8 mouse cellular contexts compared by ENCODE assay signal in the genomic region with DNA sequence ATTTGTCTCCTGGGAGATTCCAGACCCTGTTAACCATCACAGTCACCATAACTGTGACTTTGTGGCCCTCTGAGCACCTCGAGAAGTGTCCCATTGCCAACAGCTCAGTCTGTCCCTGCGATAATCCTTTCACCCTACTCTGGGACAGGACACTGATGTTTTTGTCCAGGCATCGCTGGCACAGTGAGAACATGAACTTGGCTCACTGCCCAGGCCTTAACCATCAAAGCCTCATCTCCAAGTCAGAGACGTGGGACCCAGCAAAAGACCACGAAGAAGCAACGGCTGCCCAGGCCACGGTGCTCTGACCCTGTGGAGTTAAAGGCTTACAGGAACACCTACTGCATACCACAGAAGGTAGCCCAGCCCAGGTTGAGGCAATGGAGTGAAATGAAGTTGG.
DNase-seq lines count a peak whose midpoint lies in the region; ATAC-seq and TF ChIP-seq lines count a peak whose summit lies in the region.
"Had no signal": no experiment of that assay in that cellular context is flagged by ENCODE, and none has a peak within 500 bp of the region (broad histone marks: within the 10 kb centered on the region; RNA-seq: fewer than 3 reads in every experiment).

No protein-coding gene starts in this region.

- no peak overlapping the region for H3K9ac ChIP-seq in hindbrain, postnatal 0 days (replicated peaks; ENCODE audit: low read length)
- no peak overlapping the region for H3K9ac ChIP-seq in hindbrain, embryonic 14.5 days
- no peak overlapping the region for H3K9ac ChIP-seq in lung, postnatal 0 days (replicated peaks; ENCODE audit: low read depth)

- peak; percentile 27; the same call in 1 of the 2 replicates for ATAC-seq in hindbrain, postnatal 0 days
- ATAC-seq in hindbrain, embryonic 14.5 days (ENCODE audit: low FRiP score): no peak
- no peak for ATAC-seq in lung, postnatal 0 days

- no peak overlapping the region for H3K4me3 ChIP-seq in hindbrain, postnatal 0 days (ENCODE audit: low read length)
- H3K4me3 ChIP-seq in hindbrain, embryonic 14.5 days (replicated peaks; ENCODE audit: low read length): no peak overlapping the region
- no peak overlapping the region for H3K4me3 ChIP-seq in lung, postnatal 0 days (ENCODE audit: low read depth, low read length)
- no peak overlapping the region for H3K4me3 ChIP-seq in thymus, adult 2 months (ENCODE audit: control insufficient read depth, insufficient read depth, low read length)
- H3K4me3 ChIP-seq: left cerebral cortex, adult 2 months had no signal

- 0 out of 2 replicates have a peak overlapping the region, but pooled peaks have one; percentile 20 for H3K27ac ChIP-seq in hindbrain, postnatal 0 days
- H3K27ac ChIP-seq in hindbrain, embryonic 14.5 days: no peak overlapping the region
- no peak overlapping the region for H3K27ac ChIP-seq in lung, postnatal 0 days (ENCODE audit: low read length)
- H3K27ac ChIP-seq in thymus, adult 2 months (ENCODE audit: control insufficient read depth, insufficient read depth, low read length): no peak overlapping the region
- H3K27ac ChIP-seq: left cerebral cortex, adult 2 months had no signal

- peak; percentile 71 for DNase-seq in hindbrain, postnatal 0 days (ENCODE audit: low spot score)
- DNase-seq in hindbrain, embryonic 14.5 days (ENCODE audit: low spot score): no peak
- DNase-seq in NIH3T3 (ENCODE audit: low read depth): peak; percentile 37
- DNase-seq in adrenal gland, postnatal 36 days: peak; percentile 57 to 73
- DNase-seq in lung, postnatal 0 days (ENCODE audit: low spot score): peak; percentile 20
- no peak for DNase-seq in thymus, postnatal 25 days
- DNase-seq in thymus, adult 2 months: no peak

- no peak for TF ChIP-seq CTCF in hindbrain, postnatal 0 days (IDR thresholded peaks at IDR 0.05; ENCODE audit: low read depth)
- no peak for TF ChIP-seq CTCF in lung, postnatal 0 days (IDR thresholded peaks at IDR 0.05)
- TF ChIP-seq CTCF in thymus, adult 2 months (IDR thresholded peaks at IDR 0.05; ENCODE audit: borderline replicate concordance, control insufficient read depth, extremely low read depth, insufficient read depth, low read length, poor library complexity): no peak

- H3K36me3 ChIP-seq in hindbrain, postnatal 0 days (ENCODE audit: insufficient read depth, low read length): no peaks in the 10 kb centered on the region
- H3K36me3 ChIP-seq in hindbrain, embryonic 14.5 days (replicated peaks; ENCODE audit: control insufficient read depth, insufficient read depth): no peaks in the 10 kb centered on the region
- no peaks in the 10 kb centered on the region for H3K36me3 ChIP-seq in lung, postnatal 0 days (ENCODE audit: insufficient read depth, low read length)
- H3K36me3 ChIP-seq in thymus, adult 2 months (ENCODE audit: control insufficient read depth, insufficient read depth, low read length): no peaks in the 10 kb centered on the region

- H3K27me3 ChIP-seq in hindbrain, postnatal 0 days (ENCODE audit: insufficient read depth, low read length): no peaks in the 10 kb centered on the region
- H3K27me3 ChIP-seq in hindbrain, embryonic 14.5 days (ENCODE audit: control insufficient read depth, insufficient read depth, low read length): no peaks in the 10 kb centered on the region
- no peaks in the 10 kb centered on the region for H3K27me3 ChIP-seq in lung, postnatal 0 days (replicated peaks; ENCODE audit: insufficient read depth, low read length)
- H3K27me3 ChIP-seq in thymus, adult 2 months (ENCODE audit: control insufficient read depth, insufficient read depth, low read length): no peaks in the 10 kb centered on the region

- no peak overlapping the region for H3K4me2 ChIP-seq in hindbrain, postnatal 0 days (ENCODE audit: low read depth, low read length)
- no peak overlapping the region for H3K4me2 ChIP-seq in hindbrain, embryonic 14.5 days (replicated peaks)
- no peak overlapping the region for H3K4me2 ChIP-seq in lung, postnatal 0 days (replicated peaks; ENCODE audit: low read depth, low read length)

- TF ChIP-seq EP300 in lung, postnatal 0 days (IDR thresholded peaks at IDR 0.05): no peak

- H3K4me1 ChIP-seq in hindbrain, postnatal 0 days (ENCODE audit: insufficient read depth, low read length): peaks cover 27% of the 10 kb centered on the region
- peaks cover 19% of the 10 kb centered on the region for H3K4me1 ChIP-seq in hindbrain, embryonic 14.5 days (replicated peaks; ENCODE audit: control insufficient read depth, insufficient read depth, low read length)
- H3K4me1 ChIP-seq in lung, postnatal 0 days (ENCODE audit: insufficient read depth, low read depth, low read length): peaks cover 14% of the 10 kb centered on the region; the same call in 1 of the 2 replicates
- no peaks in the 10 kb centered on the region for H3K4me1 ChIP-seq in thymus, adult 2 months (replicated peaks; ENCODE audit: control insufficient read depth, insufficient read depth, low read length)

- WGBS in hindbrain, postnatal 0 days: 25% methylated on average over 7 of the region's 7 CpGs
- 46% methylated on average over 7 of the region's 7 CpGs for WGBS in hindbrain, embryonic 14.5 days
- 40% methylated on average over 7 of the region's 7 CpGs for WGBS in lung, postnatal 0 days
- 32% methylated on average over 7 of the region's 7 CpGs for WGBS in thymus, adult 2 months

- TF ChIP-seq POLR2A in thymus, adult 2 months (IDR thresholded peaks at IDR 0.05; ENCODE audit: control insufficient read depth, extremely low read depth, insufficient read depth, low read length, poor library complexity): no peak

- H3K9me3 ChIP-seq in hindbrain, postnatal 0 days (ENCODE audit: low read length): no peaks in the 10 kb centered on the region
- no peaks in the 10 kb centered on the region for H3K9me3 ChIP-seq in hindbrain, embryonic 14.5 days (ENCODE audit: control insufficient read depth, low read length)
- H3K9me3 ChIP-seq in lung, postnatal 0 days (ENCODE audit: low read length): no peaks in the 10 kb centered on the region

Comparison
In these comparisons a context has a peak if more than half of its experiments do, and no peak if none do; other contexts are left out.
1. DNase-seq: peak in hindbrain, postnatal 0 days (single experiment), NIH3T3 (single experiment), adrenal gland, postnatal 36 days (2 of 2) and lung, postnatal 0 days (single experiment); none in hindbrain, embryonic 14.5 days (single experiment), thymus, postnatal 25 days (single experiment) and thymus, adult 2 months (single experiment).